Mouse (Mus musculus) midbrain, embryonic 14.5 days (tissue): ENCODE measurements around the gene Rab5c. TPM values are rescaled to one million over a fixed set of nuclear protein-coding genes. Genes with fewer than 3 reads are reported as not detected.

Experiments used
- ATAC-seq: fragments of 200-750 bp; cut with Nextera tagmentation; 2 replicates; pipeline ENCODE4 v1.8.0; 2017; ENCODE audit warnings: moderate number of reproducible peaks, moderate library complexity; ENCODE audit not compliant: low FRiP score, low TSS enrichment
- DNase-seq: peaks from one replicate; pipeline ENCODE4 v3.0.0-alpha.2; 2015
- H3K27ac ChIP-seq: fragments of 300-500 bp; sonication (generic); replicated peaks from 2 replicates; pipeline ENCODE4 v1.5.1; 2014; ENCODE audit warnings: mild to moderate bottlenecking, low read depth, low read length, moderate library complexity
- H3K27me3 ChIP-seq: fragments of 300-500 bp; sonication (generic); 2 replicates; pipeline ENCODE4 v1.6.1; 2014; ENCODE audit warnings: low read length, control low read depth, mixed read lengths; ENCODE audit not compliant: control insufficient read depth, insufficient read depth
- H3K36me3 ChIP-seq: fragments of 300-500 bp; sonication (generic); 2 replicates; pipeline ENCODE4 v1.6.1; 2014; ENCODE audit warnings: low read length, control low read depth; ENCODE audit not compliant: control insufficient read depth, insufficient read depth
- H3K4me1 ChIP-seq: fragments of 300-500 bp; sonication (generic); 2 replicates; pipeline ENCODE4 v1.6.1; 2014; ENCODE audit warnings: mild to moderate bottlenecking, antibody characterized with exemption, low read length, control low read depth; ENCODE audit not compliant: control insufficient read depth, insufficient read depth
- H3K4me2 ChIP-seq: fragments of 300-500 bp; sonication (generic); 2 replicates; pipeline ENCODE4 v1.6.1; 2014; ENCODE audit warnings: mild to moderate bottlenecking, low read length, moderate library complexity
- H3K4me3 ChIP-seq: fragments of 300-500 bp; sonication (generic); replicated peaks from 2 replicates; pipeline ENCODE4 v1.5.1; 2014; ENCODE audit warnings: low read depth, low read length
- H3K9ac ChIP-seq: fragments of 300-500 bp; sonication (generic); replicated peaks from 2 replicates; pipeline ENCODE4 v1.6.1; 2014; ENCODE audit warnings: mild to moderate bottlenecking, low read length, moderate library complexity
- H3K9me3 ChIP-seq: fragments of 300-500 bp; sonication (generic); 2 replicates; pipeline ENCODE4 v1.6.1; 2016; ENCODE audit warnings: low read length, control low read depth, mixed read lengths; ENCODE audit not compliant: control insufficient read depth
- WGBS: fragments of 180-500 bp; shearing (Covaris S2); extraction: QIAGEN DNeasy Blood & Tissue Kit; methylation state at CpG from one replicate; pipeline ENCODE4 v1.1.7; 2014; 5-methylcytosine and 5-hydroxymethylcytosine counted together
- polyA plus RNA-seq: library from polyadenylated mRNA; unstranded; fragments of >200 nt; fragmentation: Nextera tagmentation; extraction: Ambion mirVana; gene quantifications from 2 replicates; pipeline ENCODE4 v1.2.1, GENCODE M21; 2014

The Rab5c gene
- 86.8 and 156 TPM in 2 replicates for polyA plus RNA-seq

- peak within 1 kb of the TSS; percentile 98 for H3K4me3 ChIP-seq
- H3K4me2 ChIP-seq = peak within 1 kb of the TSS; percentile 87
- H3K27me3 ChIP-seq = no peaks in the 10 kb centered on the region
- ATAC-seq = peak; percentile 98
- WGBS = under 1% methylated on average over 39 of the region's 39 CpGs
- H3K9me3 ChIP-seq = no peaks in the 10 kb centered on the region
- H3K9ac ChIP-seq = peak within 1 kb of the TSS; percentile 91
- peaks cover 19% of the 10 kb centered on the region for H3K4me1 ChIP-seq
- DNase-seq = peak; percentile 98
- peak within 1 kb of the TSS; percentile 85 for H3K27ac ChIP-seq
- H3K36me3 ChIP-seq = peaks cover 11% of the 10 kb centered on the region
Observed at GRCm38 (mm10) chr11:100738066-100738604, at the start of gene Rab5c. Gene Rab5c, minus strand, starts transcription at chr11:100738215.

- Histone ChIP-seq H3K36me3 (peaks cover 39% of the 10 kb centered on the region), H3K9ac (no peak overlapping the region), H3K9me3 (no peaks in the 10 kb centered on the region), H3K4me1 (no peaks in the 10 kb centered on the region), H3K4me3 (no peak overlapping the region), H3K4me2 (no peak overlapping the region), H3K27ac (no peak overlapping the region), H3K27me3 (no peaks in the 10 kb centered on the region)
- no peak for DNase-seq
- 93% methylated on average over 2 of the region's 2 CpGs for WGBS
- ATAC-seq = no peak
Observed at GRCm38 (mm10) chr11:100785774-100786173, 47.8 kb upstream of the Rab5c start.

GRCm38 (mm10) chr11:100784286-100784685 lies 46.3 kb upstream of the Rab5c start:
- H3K27ac ChIP-seq = no peak overlapping the region
- no peaks in the 10 kb centered on the region for H3K9me3 ChIP-seq
- no peak overlapping the region for H3K4me3 ChIP-seq
- ATAC-seq (no peak), DNase-seq (no peak)
- H3K36me3 ChIP-seq = peaks cover 34% of the 10 kb centered on the region
- H3K9ac ChIP-seq = no peak overlapping the region
- H3K4me1 ChIP-seq = no peaks in the 10 kb centered on the region
- H3K4me2 ChIP-seq = no peak overlapping the region
- WGBS = 89% methylated on average over 8 of the region's 8 CpGs
- no peaks in the 10 kb centered on the region for H3K27me3 ChIP-seq

GRCm38 (mm10) chr11:100782568-100782967 lies 44.6 kb upstream of the Rab5c start:
- Histone ChIP-seq H3K4me1 (no peaks in the 10 kb centered on the region), H3K36me3 (peaks cover 28% of the 10 kb centered on the region), H3K27me3 (no peaks in the 10 kb centered on the region), H3K9me3 (no peaks in the 10 kb centered on the region), H3K4me3 (no peak overlapping the region), H3K9ac (no peak overlapping the region), H3K27ac (no peak overlapping the region), H3K4me2 (no peak overlapping the region)
- WGBS = 89% methylated on average over 13 of the region's 13 CpGs
- ATAC-seq (no peak), DNase-seq (no peak)

- Histone ChIP-seq H3K9me3 (no peaks in the 10 kb centered on the region), H3K4me1 (no peaks in the 10 kb centered on the region), H3K36me3 (peaks cover 28% of the 10 kb centered on the region), H3K27me3 (no peaks in the 10 kb centered on the region), H3K4me2 (no peak overlapping the region), H3K9ac (no peak overlapping the region), H3K4me3 (no peak overlapping the region), H3K27ac (no peak overlapping the region)
- no peak for ATAC-seq
- WGBS = 95% methylated on average over 15 of the region's 15 CpGs
- no peak for DNase-seq
Observed at GRCm38 (mm10) chr11:100781763-100782475, 43.9 kb upstream of the Rab5c start.

- Histone ChIP-seq H3K9me3 (no peaks in the 10 kb centered on the region), H3K4me3 (no peak overlapping the region), H3K4me1 (no peaks in the 10 kb centered on the region), H3K36me3 (peaks cover 28% of the 10 kb centered on the region), H3K4me2 (no peak overlapping the region), H3K27ac (no peak overlapping the region), H3K9ac (no peak overlapping the region), H3K27me3 (no peaks in the 10 kb centered on the region)
- WGBS = 88% methylated on average over 8 of the region's 8 CpGs
- DNase-seq (no peak), ATAC-seq (no peak)
Observed at GRCm38 (mm10) chr11:100780247-100780646, 42.2 kb upstream of the Rab5c start.

- H3K9me3 ChIP-seq = no peaks in the 10 kb centered on the region
- no peak for ATAC-seq
- H3K9ac ChIP-seq = no peak overlapping the region
- peaks cover 21% of the 10 kb centered on the region for H3K36me3 ChIP-seq
- H3K4me3 ChIP-seq = no peak overlapping the region
- no peaks in the 10 kb centered on the region for H3K4me1 ChIP-seq
- H3K27ac ChIP-seq = no peak overlapping the region
- no peak for DNase-seq
- 81% methylated on average over 3 of the region's 3 CpGs for WGBS
- no peaks in the 10 kb centered on the region for H3K27me3 ChIP-seq
- H3K4me2 ChIP-seq = no peak overlapping the region
Observed at GRCm38 (mm10) chr11:100778069-100778468, 40.1 kb upstream of the Rab5c start.

GRCm38 (mm10) chr11:100775921-100776320 lies 37.9 kb upstream of the Rab5c start:
- Histone ChIP-seq H3K4me2 (no peak overlapping the region), H3K4me1 (no peaks in the 10 kb centered on the region), H3K36me3 (peaks cover 2% of the 10 kb centered on the region; the same call in 1 of the 2 replicates), H3K9ac (no peak overlapping the region), H3K27me3 (no peaks in the 10 kb centered on the region), H3K4me3 (no peak overlapping the region), H3K27ac (no peak overlapping the region), H3K9me3 (no peaks in the 10 kb centered on the region)
- DNase-seq (no peak), ATAC-seq (no peak)
- 86% methylated on average over 10 of the region's 10 CpGs for WGBS

- 79% methylated on average over 4 of the region's 4 CpGs for WGBS
Observed at GRCm38 (mm10) chr11:100774261-100774660, 36.2 kb upstream of the Rab5c start.

More at GRCm38 (mm10) chr11:100774261-100774660, 36.2 kb upstream of the Rab5c start:
- Histone ChIP-seq H3K4me1 (peaks cover 3% of the 10 kb centered on the region; the same call in 1 of the 2 replicates), H3K4me2 (no peak overlapping the region), H3K36me3 (no peaks in the 10 kb centered on the region), H3K4me3 (no peak overlapping the region), H3K27me3 (no peaks in the 10 kb centered on the region), H3K9ac (no peak overlapping the region), H3K9me3 (no peaks in the 10 kb centered on the region), H3K27ac (no peak overlapping the region)
- ATAC-seq = no peak
- DNase-seq = no peak
